Mouse (Mus musculus) CH12.LX (cell line): Measurements from ENCODE around the gene Il17rc.

Experiments used
- CTCF ChIP-seq, 2 experiments: IDR thresholded peaks in 1 of 2; conservative IDR thresholded peaks in 1 of 2; 2 replicates each; pipeline ENCODE4 v1.5.1; 2011 to 2012; ENCODE audit warnings: low read depth in 2 of 2, low read length in 2 of 2, improper control_type of control experiment in 1 of 2, inconsistent platforms in 1 of 2, mild to moderate bottlenecking in 1 of 2, moderate library complexity in 1 of 2
- GABPA ChIP-seq: IDR thresholded peaks from 2 replicates; pipeline ENCODE4 v1.6.1; 2012; ENCODE audit warnings: low read depth, low read length, improper control_type of control experiment, inconsistent platforms; ENCODE audit not compliant: insufficient replicate concordance
- POLR2A ChIP-seq: IDR thresholded peaks from 2 replicates; pipeline ENCODE4 v1.6.1; 2011; ENCODE audit warnings: low read depth, mild to moderate bottlenecking, improper control_type of control experiment, low read length
- TBP ChIP-seq: conservative IDR thresholded peaks from 2 replicates; pipeline ENCODE4 v1.6.1; 2011; ENCODE audit warnings: low read depth, low read length, improper control_type of control experiment
- USF2 ChIP-seq: conservative IDR thresholded peaks from 2 replicates; pipeline ENCODE4 v1.6.1; 2011; ENCODE audit warnings: low read depth, low read length, improper control_type of control experiment

GRCm38 (mm10) chr6:113531840-113532404, 60.7 kb downstream of the Il17rc start:
- TF ChIP-seq POLR2A: no peak
- no peak for TF ChIP-seq TBP
- TF ChIP-seq CTCF (conservative IDR thresholded peaks at IDR 0.05 in 1 of 2, IDR thresholded peaks at IDR 0.05 in 1 of 2; ENCODE audit: low read depth in 2 of 2, low read length in 2 of 2): no peak
- no peak for TF ChIP-seq USF2
- TF ChIP-seq GABPA: no peak
